Mouse (Mus musculus) liver, postnatal 0 days (tissue): ENCODE data around the gene Mpc1.

ENCODE experiments used
- CTCF ChIP-seq: sonication (generic); IDR thresholded peaks from 2 replicates; pipeline ENCODE4 v1.5.1; 2016; ENCODE audit warnings: antibody characterized with exemption, low read depth
- EP300 ChIP-seq: IDR thresholded peaks from 2 replicates; pipeline ENCODE4 v1.6.1; 2016; ENCODE audit warnings: antibody characterized with exemption, low read depth, mild to moderate bottlenecking

DNA sequence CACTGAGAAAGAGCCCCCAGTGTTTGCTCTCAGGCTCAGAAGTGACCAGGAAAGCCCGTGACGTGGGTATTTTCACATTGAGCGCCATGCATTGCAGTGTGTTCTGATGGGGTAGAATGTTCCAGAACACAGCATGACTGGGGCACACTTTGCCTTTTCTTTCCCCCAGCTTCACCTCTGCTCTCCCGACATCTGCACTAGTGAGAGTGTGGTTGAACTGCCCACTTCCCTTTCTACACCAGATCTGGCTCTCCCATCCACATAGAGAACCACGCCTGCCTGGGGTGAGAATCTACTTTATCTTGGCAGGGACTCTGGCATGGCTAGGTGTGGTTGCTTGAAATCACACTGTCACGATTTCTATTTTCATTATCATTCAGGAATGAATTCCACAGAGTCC is 27.1 kb upstream of the Mpc1 start:
- TF ChIP-seq EP300 (no peak), CTCF (no peak)
